Mouse (Mus musculus) v-Abl transformed pro-B cells (cell line): ENCODE measurements around the gene Map4.
"Not testable (repeated sequence)": the region's sequence is repeated elsewhere in the genome, so short reads cannot be mapped to it uniquely, and the experiment has no call there.

Source experiments
- in situ Hi-C, 2 experiments: fragments of 400-800 bp; cut with MboI; formaldehyde crosslinking; loops; one replicate each; pipeline ENCODE4 v1.15.1; 2025; ENCODE audit not compliant: unreplicated experiment in 2 of 2

Map4 gene

DNA sequence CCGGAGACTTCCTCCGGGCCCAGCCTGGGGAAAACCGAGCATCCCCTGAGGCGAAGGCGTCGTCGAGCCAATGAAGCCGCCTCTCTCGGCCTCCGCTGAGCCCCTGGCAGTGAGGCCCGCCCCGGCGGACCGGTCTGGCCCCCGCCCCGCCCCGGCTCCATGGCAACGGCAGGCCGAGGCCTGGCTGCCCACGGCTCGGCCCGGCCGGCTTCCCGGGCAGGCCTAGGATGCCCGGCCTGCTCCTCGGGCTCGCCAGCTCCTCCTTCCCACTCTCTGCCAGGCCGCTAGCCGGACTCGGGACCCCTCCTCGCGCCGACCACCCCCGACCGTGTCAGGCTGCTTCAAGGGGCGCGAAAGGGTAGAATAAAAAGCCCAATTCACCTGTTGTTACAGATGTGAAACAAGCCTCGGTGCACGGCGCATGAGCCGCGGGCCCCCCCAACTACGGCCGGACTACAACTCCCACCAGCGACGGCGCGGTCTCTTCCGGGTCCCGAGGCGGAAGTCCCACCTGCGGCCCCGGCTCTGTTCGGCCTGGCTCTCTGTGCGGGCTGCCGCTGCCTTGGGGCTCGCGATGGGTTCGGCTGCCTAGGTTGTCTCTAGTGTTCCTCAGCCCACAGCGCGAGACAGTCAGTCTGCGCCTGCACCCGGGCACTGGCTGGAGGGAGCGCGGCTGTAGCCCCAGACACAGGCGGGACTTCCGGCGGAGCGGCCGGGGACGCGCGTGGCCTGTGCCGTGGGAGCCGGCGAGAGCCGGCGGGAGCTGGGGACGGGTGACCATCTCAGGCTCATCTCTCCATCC, 185.9 kb downstream of the Map4 start, which contains the start of gene Smarcc1:
Gene Smarcc1 (plus strand): TSS at position 732 of the 802 bp plus-strand sequence.
- in situ Hi-C loops: no loop called here

DNA sequence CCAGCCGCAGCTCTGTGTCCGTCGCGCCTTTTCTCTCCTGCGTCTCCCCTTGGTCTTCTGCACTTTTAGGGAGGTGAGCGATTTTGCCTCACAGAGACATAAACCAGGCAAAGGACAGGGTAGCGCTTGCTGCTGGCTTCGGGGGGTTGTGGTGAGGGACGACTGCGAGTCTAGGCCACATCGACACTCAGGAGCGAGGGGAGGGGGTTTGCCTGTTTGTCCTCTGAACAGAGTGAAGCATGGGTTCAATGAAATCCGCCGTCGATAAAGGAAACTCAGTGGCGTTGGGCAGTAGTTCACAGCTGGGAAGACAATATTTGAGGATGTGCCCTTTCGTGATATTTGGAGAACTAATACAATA, 186.5 kb downstream of the Map4 start, which contains the start of gene Dhx30:
Gene Dhx30 (minus strand): TSS at position 52 of the 361 bp plus-strand sequence.
- in situ Hi-C loops: no loop called here

DNA sequence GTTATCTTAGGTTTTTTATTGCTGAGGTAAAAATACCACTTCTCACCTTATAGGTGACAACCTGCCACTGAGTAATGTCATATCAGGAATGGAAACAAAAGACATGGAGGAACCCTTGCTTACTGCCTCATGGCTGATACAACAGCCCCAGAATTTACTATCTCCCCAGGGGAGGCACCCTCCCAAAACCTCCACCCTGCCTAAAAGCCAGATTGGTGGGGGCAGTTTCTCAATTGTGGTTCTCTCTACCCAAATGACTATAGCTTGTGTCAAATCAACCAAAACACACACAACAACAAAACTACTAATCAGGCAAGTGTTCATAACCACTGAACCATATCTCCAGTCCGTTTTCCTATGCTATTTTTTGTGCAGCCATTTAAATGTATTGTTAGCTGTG, 187.0 kb downstream of the Map4 start:
- in situ Hi-C loops: no loop called here

DNA sequence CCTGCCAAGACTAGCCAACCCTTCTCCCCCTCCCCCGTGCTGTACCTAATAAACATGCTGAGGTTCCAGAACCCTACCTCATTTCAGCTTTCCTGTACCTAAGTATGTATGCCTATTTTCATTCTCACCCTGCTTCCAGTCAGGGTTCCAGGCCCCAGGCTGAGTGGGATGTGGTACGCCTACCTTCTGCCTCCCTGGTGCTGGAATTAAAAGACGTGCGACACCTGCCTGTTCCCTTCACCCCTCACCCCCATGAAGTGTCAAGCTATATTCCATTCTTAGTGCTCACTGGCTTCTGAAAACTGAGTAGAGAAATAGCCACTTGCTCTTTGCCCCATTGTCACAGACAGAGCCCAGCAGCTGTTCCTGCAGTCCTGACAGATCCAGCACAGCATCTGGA, 190.2 kb downstream of the Map4 start:
- in situ Hi-C loops: no loop called here

DNA sequence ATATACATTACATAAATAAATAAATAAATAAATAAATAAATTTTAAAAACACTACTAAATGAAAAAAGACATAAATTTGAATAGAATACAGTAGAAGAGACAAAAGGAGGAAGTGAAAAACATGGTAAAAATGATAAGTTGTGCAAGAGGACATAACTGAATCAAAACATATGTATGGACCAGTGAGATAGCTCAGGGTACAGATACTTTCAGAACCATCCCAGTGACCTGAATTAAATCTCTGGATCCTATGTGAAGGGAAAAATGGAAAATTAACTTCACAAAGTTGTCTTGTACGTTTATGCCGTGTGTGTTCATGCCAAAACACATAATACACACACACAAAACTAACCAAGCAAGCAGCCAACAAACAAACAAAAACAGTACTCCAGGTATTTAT, 192.1 kb downstream of the Map4 start:
- in situ Hi-C loops: no loop called here

DNA sequence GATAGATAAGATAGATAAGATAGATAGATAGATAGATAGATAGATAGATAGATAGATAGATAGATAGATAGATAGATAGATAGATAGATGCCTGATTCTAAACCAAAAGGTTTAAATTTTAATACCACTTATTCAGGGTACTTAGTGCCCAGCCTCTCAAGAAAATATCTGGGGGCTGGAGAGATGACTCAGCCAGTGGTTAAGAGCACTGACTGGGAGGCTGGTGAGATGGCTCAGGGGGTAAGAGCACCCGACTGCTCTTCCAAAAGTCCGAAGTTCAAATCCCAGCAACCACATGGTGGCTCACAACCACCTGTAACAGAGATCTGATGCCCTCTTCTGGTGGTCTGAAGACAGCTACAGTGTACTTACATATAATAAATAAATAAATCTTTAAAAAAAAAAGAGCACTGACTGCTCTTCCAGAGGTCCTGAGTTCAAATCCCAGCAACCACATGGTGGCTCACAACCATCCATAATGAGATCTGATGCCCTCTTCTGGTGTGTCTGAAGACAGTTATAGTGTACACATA, 192.8 kb downstream of the Map4 start:
- in situ Hi-C loops: not testable (repeated sequence)

DNA sequence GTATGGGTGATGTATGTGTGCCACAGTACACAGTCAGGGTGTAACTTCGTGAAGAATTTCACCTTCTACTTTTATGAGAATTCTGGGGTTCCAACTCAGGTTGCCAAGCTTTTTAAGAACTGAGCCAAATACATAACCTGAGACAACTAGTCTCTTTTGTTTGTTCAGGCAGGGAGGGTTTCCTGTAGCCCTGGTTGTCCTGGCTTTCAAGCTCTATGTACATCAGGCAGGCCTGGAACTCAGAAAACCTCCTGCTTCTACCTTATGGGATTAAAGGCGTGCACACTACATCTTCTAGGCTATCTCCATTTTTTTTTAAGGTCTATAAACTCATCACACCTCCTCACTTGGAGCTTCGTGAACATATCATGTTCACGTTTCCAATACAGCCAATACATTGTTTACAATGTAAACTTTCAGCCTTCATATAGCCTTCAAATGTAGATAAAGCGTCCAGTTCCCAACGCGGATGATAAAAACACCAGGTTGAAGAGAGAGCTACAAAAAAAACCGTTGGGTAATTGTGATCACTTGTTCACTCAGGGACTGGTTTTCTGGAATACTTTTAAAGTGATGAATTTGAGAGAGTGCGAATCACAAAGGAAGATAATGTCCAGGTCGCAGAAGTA, 199.8 kb downstream of the Map4 start:
- in situ Hi-C loops: no loop called here

DNA sequence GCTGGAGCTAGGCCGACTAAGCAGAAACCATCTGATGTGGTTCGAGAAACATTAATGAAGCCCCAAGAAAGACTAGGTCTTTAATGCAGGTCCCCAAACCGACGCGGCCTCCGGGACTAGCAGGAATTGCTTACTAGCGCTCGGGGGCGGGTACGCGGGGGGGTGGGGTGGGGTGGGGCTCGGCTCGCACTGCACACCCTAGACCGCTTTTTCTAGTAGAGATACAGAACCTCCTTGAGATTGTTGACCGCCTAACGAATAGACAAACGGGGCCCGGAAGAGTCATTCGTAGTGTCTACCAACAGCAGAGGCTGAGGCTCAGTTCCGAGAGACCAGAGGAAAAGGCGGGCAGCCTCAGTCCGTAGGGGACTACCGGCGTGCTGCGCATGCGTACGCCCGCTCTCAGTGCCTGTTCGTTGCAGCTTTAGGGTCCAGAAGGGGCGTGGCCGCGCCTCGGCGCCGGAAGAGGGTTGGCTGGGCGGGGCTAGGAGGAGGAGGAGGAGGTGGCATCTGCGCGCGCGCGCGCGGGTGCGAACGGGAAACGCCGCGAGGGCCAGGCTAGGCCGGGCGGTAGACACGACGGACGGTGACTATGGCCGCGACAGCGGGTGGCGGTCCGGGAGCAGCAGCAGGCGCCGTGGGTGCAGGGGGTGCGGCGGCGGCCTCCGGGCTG, 200.4 kb downstream of the Map4 start:
- in situ Hi-C loops: no loop called here

DNA sequence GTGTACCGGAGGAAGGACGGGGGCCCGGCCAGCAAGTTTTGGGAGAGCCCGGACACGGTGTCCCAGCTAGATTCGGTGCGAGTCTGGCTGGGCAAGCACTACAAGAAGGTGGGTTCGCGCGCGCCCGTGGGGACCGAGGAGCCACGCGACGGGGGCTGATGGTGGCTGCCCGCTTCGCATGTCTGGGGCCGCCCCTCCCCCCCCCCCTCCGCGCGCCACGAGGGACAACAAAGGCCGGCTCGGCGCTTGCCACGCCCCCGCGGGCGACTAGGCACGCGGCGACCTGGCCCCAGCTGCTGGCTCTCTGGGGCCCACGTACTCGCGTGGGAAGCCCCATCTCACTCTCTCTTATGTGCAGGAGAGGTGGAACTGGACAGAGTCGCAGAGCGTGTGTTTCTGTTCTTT, 200.9 kb downstream of the Map4 start:
- in situ Hi-C loops: no loop called here

DNA sequence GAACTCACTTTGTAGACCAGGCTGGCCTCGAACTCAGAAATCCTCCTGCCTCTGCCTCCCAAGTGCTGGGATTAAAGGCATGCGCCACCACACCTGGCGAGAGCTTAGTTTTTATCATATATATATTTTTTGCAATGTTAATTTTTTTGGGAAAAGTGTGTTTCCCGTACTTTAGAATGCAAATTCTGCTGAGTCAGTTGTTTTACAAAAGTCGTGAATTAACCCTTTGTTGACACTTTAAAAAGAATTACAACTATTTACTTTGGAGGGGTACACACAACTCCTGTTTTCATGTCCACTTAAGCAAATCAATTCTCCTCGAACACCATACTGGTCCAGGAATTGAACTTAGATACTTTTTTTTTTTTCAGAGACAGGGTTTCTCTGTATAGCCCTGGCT, 201.7 kb downstream of the Map4 start:
- in situ Hi-C loops: no loop called here
